Mouse (Mus musculus) limb, embryonic 15.5 days (tissue): ENCODE results near the gene Angptl7. TPM values are rescaled to one million over a fixed set of nuclear protein-coding genes. Genes with fewer than 3 reads are reported as not detected.

Experiments
- ATAC-seq: fragments of 200-750 bp; cut with Nextera tagmentation; 2 replicates; pipeline ENCODE4 v1.8.0; 2017; ENCODE audit warnings: low read depth, moderate TSS enrichment; ENCODE audit not compliant: insufficient number of reproducible peaks, low FRiP score, low TSS enrichment
- H3K27ac ChIP-seq: fragments of 300-500 bp; sonication (generic); 2 replicates; pipeline ENCODE4 v1.5.1; 2015; ENCODE audit warnings: moderate library complexity, mild to moderate bottlenecking, inconsistent platforms
- H3K27me3 ChIP-seq: fragments of 300-500 bp; sonication (generic); 2 replicates; pipeline ENCODE4 v1.6.1; 2015; ENCODE audit warnings: inconsistent platforms
- H3K36me3 ChIP-seq: fragments of 300-500 bp; sonication (generic); 2 replicates; pipeline ENCODE4 v1.6.1; 2015; ENCODE audit warnings: inconsistent platforms
- H3K4me1 ChIP-seq: fragments of 300-500 bp; sonication (generic); 2 replicates; pipeline ENCODE4 v1.6.1; 2015; ENCODE audit warnings: inconsistent platforms
- H3K4me2 ChIP-seq: fragments of 300-500 bp; sonication (generic); 2 replicates; pipeline ENCODE4 v1.6.1; 2015; ENCODE audit warnings: mild to moderate bottlenecking, inconsistent platforms
- H3K4me3 ChIP-seq: fragments of 300-500 bp; sonication (generic); 2 replicates; pipeline ENCODE4 v1.5.1; 2015; ENCODE audit warnings: mild to moderate bottlenecking, inconsistent platforms
- H3K9ac ChIP-seq: fragments of 300-500 bp; sonication (generic); 2 replicates; pipeline ENCODE4 v1.6.1; 2015; ENCODE audit warnings: inconsistent platforms
- H3K9me3 ChIP-seq: fragments of 300-500 bp; sonication (generic); 2 replicates; pipeline ENCODE4 v1.6.1; 2016; ENCODE audit warnings: inconsistent platforms
- WGBS: fragments of 180-500 bp; shearing (Covaris S2); methylation state at CpG from one replicate; pipeline ENCODE4 v1.1.7; 2015; 5-methylcytosine and 5-hydroxymethylcytosine counted together
- polyA plus RNA-seq: library from polyadenylated mRNA; unstranded; fragments of >200 nt; fragmentation: Nextera tagmentation; extraction: Ambion mirVana; gene quantifications from 2 replicates; pipeline ENCODE4 v1.2.1, GENCODE M21; 2015

Angptl7 gene
- polyA plus RNA-seq = 1.8 and 4.1 TPM in 2 replicates

- H3K27me3 ChIP-seq = no peaks in the 10 kb centered on the region
- ATAC-seq = no peak
- peaks cover 50% of the 10 kb centered on the region for H3K36me3 ChIP-seq
- no peak within 1 kb of the TSS for H3K4me2 ChIP-seq
- H3K27ac ChIP-seq = no peak within 1 kb of the TSS
- 35% methylated on average over 4 of the region's 4 CpGs for WGBS
- no peak within 1 kb of the TSS for H3K4me3 ChIP-seq
- peaks cover 18% of the 10 kb centered on the region for H3K4me1 ChIP-seq
- H3K9me3 ChIP-seq = no peaks in the 10 kb centered on the region
- no peak within 1 kb of the TSS for H3K9ac ChIP-seq
These were observed at the start of gene Angptl7 for GRCm38 (mm10) chr4:148500410-148500867. Gene Angptl7, minus strand, starts transcription at chr4:148500460.

- WGBS = 82% methylated on average over 4 of the region's 4 CpGs
- Histone ChIP-seq H3K4me3 (no peak overlapping the region), H3K9me3 (no peaks in the 10 kb centered on the region), H3K9ac (no peak overlapping the region), H3K4me1 (no peaks in the 10 kb centered on the region), H3K4me2 (no peak overlapping the region), H3K36me3 (peaks cover 91% of the 10 kb centered on the region), H3K27ac (no peak overlapping the region), H3K27me3 (no peaks in the 10 kb centered on the region)
- ATAC-seq = no peak
These were observed 48.8 kb upstream of the Angptl7 start for GRCm38 (mm10) chr4:148549106-148549505.

DNA sequence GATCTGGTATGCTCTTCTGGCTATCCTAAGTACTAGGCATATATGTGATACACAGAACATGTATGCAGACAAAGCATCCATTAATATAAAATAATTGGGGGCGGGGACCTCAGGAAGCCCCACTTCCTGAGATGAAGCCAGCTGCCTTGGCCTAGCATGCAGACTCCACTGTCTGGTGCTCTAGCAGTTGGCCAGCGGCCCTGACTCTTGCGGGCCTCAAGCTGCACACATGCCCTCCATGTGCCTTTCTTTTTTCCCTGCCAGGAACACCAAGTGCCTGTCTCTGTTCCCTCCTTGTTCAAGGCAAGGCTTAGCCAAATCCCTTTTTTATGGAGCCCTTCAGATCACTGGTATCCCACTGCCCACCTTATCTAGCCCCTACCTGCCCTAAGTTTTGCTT, 35.6 kb upstream of the Angptl7 start:
- no peak overlapping the region for H3K4me2 ChIP-seq
- H3K4me1 ChIP-seq = no peaks in the 10 kb centered on the region
- H3K9ac ChIP-seq = no peak overlapping the region
- no peak overlapping the region for H3K4me3 ChIP-seq
- H3K36me3 ChIP-seq = peaks cover 98% of the 10 kb centered on the region
- no peak overlapping the region for H3K27ac ChIP-seq
- H3K9me3 ChIP-seq = no peaks in the 10 kb centered on the region
- ATAC-seq = no peak
- no peaks in the 10 kb centered on the region for H3K27me3 ChIP-seq
- WGBS = 78% methylated on average over 3 of the region's 3 CpGs

- 90% methylated on average over 12 of the region's 12 CpGs for WGBS
- Histone ChIP-seq H3K9me3 (no peaks in the 10 kb centered on the region), H3K27ac (no peak overlapping the region), H3K4me3 (no peak overlapping the region), H3K9ac (no peak overlapping the region), H3K36me3 (peaks cover 95% of the 10 kb centered on the region), H3K4me2 (no peak overlapping the region), H3K27me3 (no peaks in the 10 kb centered on the region), H3K4me1 (no peaks in the 10 kb centered on the region)
- no peak for ATAC-seq
These were observed 33.5 kb upstream of the Angptl7 start for GRCm38 (mm10) chr4:148533613-148534328.

- H3K27me3 ChIP-seq = no peaks in the 10 kb centered on the region
- H3K4me2 ChIP-seq = no peak overlapping the region
- no peak overlapping the region for H3K4me3 ChIP-seq
- no peak for ATAC-seq
- H3K9me3 ChIP-seq = no peaks in the 10 kb centered on the region
- peaks cover 91% of the 10 kb centered on the region for H3K36me3 ChIP-seq
- 0 out of 2 replicates have a peak overlapping the region, but pooled peaks have one; percentile 38 for H3K27ac ChIP-seq
- WGBS = 89% methylated on average over 3 of the region's 3 CpGs
- H3K9ac ChIP-seq = no peak overlapping the region
- H3K4me1 ChIP-seq = no peaks in the 10 kb centered on the region
These were observed 32.3 kb upstream of the Angptl7 start for GRCm38 (mm10) chr4:148532516-148532915.

- Histone ChIP-seq H3K4me3 (no peak overlapping the region), H3K27ac (no peak overlapping the region), H3K9me3 (no peaks in the 10 kb centered on the region), H3K4me1 (no peaks in the 10 kb centered on the region), H3K36me3 (peaks cover 91% of the 10 kb centered on the region), H3K4me2 (no peak overlapping the region), H3K27me3 (no peaks in the 10 kb centered on the region), H3K9ac (no peak overlapping the region)
- WGBS = 76% methylated on average over 4 of the region's 4 CpGs
- ATAC-seq = no peak
These were observed 31.1 kb upstream of the Angptl7 start for GRCm38 (mm10) chr4:148531341-148531740.

DNA sequence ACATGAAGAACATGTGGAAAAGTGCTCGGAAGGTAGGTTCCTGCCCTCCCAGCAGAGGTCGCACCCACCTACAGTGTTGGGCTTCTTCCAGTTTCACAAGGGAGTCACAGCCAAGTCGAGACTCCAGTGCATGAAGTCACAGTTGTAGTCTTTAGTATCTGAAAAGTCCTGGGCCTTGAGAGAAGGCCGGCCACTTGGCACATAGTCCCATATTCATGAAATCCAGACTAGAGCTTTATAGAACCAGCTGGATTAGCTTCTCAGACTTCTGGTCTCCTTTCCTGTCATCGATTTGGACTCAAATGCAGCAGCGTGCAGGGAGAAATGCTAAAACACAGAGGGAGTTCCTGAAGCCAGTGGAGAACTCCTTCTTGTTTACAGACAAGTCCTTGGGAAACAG, 30.5 kb upstream of the Angptl7 start:
- no peak overlapping the region for H3K4me3 ChIP-seq
- 89% methylated on average over 6 of the region's 6 CpGs for WGBS
- no peak overlapping the region for H3K9ac ChIP-seq
- H3K27ac ChIP-seq = no peak overlapping the region
- H3K4me2 ChIP-seq = no peak overlapping the region
- no peak for ATAC-seq
- peaks cover 91% of the 10 kb centered on the region for H3K36me3 ChIP-seq
- H3K27me3 ChIP-seq = no peaks in the 10 kb centered on the region
- no peaks in the 10 kb centered on the region for H3K9me3 ChIP-seq
- no peaks in the 10 kb centered on the region for H3K4me1 ChIP-seq

DNA sequence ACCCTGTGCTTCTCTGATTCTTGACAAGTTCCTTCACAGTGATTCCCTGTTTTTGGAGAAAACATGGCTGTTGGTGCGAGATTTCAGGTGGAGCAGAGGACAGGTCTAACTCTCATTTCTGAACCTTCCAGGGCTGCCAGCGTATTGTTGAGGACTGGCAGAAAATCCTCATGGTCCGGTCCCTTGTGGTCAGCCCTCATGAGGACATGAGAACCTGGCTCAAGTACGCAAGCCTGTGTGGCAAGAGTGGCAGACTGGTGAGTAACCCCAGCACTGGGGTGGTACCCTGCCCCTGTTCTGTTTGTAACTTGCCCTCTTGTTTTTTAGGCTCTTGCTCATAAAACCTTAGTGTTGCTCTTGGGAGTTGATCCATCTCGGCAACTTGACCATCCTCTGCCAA, 30.1 kb upstream of the Angptl7 start:
- Histone ChIP-seq H3K9me3 (no peaks in the 10 kb centered on the region), H3K36me3 (peaks cover 91% of the 10 kb centered on the region), H3K4me2 (no peak overlapping the region), H3K27me3 (no peaks in the 10 kb centered on the region), H3K27ac (no peak overlapping the region), H3K4me3 (no peak overlapping the region), H3K4me1 (no peaks in the 10 kb centered on the region), H3K9ac (no peak overlapping the region)
- no peak for ATAC-seq
- WGBS = 92% methylated on average over 5 of the region's 5 CpGs

DNA sequence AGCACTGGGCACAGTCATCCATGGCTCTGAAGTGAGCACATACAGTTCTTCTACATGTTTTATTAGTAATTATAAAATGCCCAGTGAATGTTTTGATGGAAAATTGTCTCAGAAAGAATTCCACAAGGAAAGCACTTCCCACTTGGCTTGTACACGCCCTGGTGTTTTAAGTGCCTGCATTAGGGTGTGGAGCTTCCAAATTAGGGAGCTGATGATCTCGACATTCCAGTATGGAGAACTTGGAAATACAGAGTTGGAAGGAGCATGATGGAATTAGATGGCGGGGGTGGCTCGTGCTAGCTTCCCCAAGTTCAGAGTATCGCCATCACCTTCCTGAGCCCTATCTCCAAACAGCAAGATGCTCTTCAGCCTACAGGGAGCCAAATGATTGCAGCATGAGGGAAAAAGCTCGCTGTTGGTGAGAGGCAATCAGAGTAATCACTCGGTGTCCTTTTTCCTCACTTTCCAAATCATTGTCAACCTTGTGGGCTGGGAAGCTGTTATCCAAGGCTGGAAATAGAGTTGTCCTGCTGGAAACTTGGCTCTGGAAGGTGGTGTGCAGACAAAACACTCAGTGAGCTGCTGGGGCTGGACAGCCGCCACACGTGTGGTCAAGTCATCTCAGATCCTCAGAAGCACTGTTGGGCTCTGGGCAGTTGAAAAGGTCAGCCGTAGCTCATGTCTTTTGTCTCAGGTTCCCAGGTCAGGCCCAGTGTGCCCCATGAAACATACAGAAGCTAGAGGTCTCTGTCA, 27.1 kb upstream of the Angptl7 start:
- Histone ChIP-seq H3K9ac (no peak overlapping the region), H3K4me2 (no peak overlapping the region), H3K4me1 (0 out of 2 replicates have a peak, but pooled peaks cover 3% of the 10 kb centered on the region), H3K27me3 (no peaks in the 10 kb centered on the region), H3K27ac (no peak overlapping the region), H3K4me3 (no peak overlapping the region), H3K9me3 (no peaks in the 10 kb centered on the region), H3K36me3 (peaks cover 87% of the 10 kb centered on the region)
- no peak for ATAC-seq
- 84% methylated on average over 10 of the region's 10 CpGs for WGBS

DNA sequence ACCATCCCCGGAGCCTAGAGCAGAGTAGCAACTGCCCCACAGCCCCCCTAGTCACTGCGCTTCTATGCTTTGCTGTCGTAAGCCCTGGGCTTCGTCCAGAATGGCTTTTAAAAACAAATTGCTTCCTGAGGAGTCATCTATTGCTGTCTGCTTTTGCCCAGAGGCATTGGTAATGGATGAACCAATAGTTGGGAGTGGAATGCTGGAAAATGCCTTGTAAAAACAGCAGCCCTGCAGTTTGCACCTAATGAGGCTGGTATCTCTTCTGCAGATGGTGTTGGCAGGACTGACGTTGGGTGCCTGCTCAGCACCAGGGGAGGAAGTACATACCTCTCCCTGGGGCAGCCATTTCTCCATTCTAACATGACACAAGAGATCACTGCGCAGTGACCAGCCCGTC, 23.3 kb upstream of the Angptl7 start:
- H3K9me3 ChIP-seq = no peaks in the 10 kb centered on the region
- H3K4me1 ChIP-seq = 0 out of 2 replicates have a peak, but pooled peaks cover 3% of the 10 kb centered on the region
- no peak overlapping the region for H3K4me3 ChIP-seq
- H3K27ac ChIP-seq = no peak overlapping the region
- H3K9ac ChIP-seq = no peak overlapping the region
- WGBS = 50% methylated on average over 7 of the region's 7 CpGs
- peaks cover 83% of the 10 kb centered on the region for H3K36me3 ChIP-seq
- no peak overlapping the region for H3K4me2 ChIP-seq
- ATAC-seq = no peak
- H3K27me3 ChIP-seq = no peaks in the 10 kb centered on the region

DNA sequence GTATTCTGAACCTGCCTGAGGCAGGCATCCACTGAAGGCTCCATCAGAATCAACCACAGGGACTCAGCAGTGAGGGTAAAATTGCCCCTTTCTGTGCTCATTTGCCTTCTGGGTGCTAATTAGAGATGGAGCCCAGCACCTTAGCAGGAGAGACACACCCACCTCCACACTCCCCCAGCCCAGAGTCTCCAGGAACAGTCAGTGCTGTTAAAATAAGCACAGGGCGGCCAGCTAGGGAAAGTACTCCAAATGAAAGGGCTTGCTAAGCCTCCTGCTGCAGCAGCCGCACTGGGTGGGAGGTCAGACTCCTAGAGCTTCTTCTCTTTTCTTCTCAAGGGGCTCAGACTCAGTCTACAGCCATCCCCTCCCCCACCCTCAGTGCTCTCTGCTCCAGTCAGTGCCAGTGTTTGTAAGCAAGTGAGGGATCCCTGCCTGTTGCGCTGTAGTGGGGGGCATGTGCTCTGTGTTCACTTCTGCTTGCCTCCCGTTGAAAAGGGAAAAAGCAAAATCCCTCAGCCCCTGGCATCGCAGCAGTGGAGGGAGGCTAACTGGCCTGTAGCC, 18.1 kb upstream of the Angptl7 start:
- Histone ChIP-seq H3K4me3 (no peak overlapping the region), H3K4me1 (0 out of 2 replicates have a peak, but pooled peaks cover 4% of the 10 kb centered on the region), H3K9ac (no peak overlapping the region), H3K27ac (no peak overlapping the region), H3K36me3 (peaks cover 77% of the 10 kb centered on the region), H3K27me3 (no peaks in the 10 kb centered on the region), H3K4me2 (no peak overlapping the region), H3K9me3 (no peaks in the 10 kb centered on the region)
- ATAC-seq = no peak
- 44% methylated on average over 5 of the region's 5 CpGs for WGBS

DNA sequence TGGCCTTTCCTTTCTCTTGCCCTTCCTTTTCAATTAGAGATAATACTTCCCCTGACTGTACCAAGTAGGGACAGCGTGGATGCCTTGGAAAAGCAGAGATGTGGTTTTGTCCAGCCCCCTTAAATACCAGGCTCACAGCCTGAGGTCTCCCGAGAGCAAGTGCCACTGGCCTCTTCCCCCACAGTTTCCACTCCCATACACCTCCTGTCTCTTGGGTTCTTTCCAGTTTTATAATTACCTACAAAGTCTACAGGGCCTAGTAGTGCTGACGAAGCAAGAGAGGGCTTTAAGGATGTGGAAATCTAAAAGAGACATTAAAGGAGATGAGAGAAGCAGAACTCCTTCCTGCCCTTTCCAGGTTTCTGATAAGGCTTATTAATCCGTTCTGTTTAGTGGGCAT, 17.5 kb upstream of the Angptl7 start:
- H3K4me3 ChIP-seq = no peak overlapping the region
- ATAC-seq = no peak
- 55% methylated on average over 4 of the region's 4 CpGs for WGBS
- 0 out of 2 replicates have a peak, but pooled peaks cover 5% of the 10 kb centered on the region for H3K4me1 ChIP-seq
- H3K9ac ChIP-seq = no peak overlapping the region
- H3K4me2 ChIP-seq = no peak overlapping the region
- no peak overlapping the region for H3K27ac ChIP-seq
- H3K27me3 ChIP-seq = no peaks in the 10 kb centered on the region
- peaks cover 80% of the 10 kb centered on the region for H3K36me3 ChIP-seq
- H3K9me3 ChIP-seq = no peaks in the 10 kb centered on the region
